Mouse (Mus musculus): ENCODE data around the gene Ptms. TPM values are rescaled to one million over a fixed set of nuclear protein-coding genes. Genes with fewer than 3 reads are reported as not detected.

Gene Ptms
- polyA plus RNA-seq, 2 experiments: 29.7 to 109 TPM

DNA sequence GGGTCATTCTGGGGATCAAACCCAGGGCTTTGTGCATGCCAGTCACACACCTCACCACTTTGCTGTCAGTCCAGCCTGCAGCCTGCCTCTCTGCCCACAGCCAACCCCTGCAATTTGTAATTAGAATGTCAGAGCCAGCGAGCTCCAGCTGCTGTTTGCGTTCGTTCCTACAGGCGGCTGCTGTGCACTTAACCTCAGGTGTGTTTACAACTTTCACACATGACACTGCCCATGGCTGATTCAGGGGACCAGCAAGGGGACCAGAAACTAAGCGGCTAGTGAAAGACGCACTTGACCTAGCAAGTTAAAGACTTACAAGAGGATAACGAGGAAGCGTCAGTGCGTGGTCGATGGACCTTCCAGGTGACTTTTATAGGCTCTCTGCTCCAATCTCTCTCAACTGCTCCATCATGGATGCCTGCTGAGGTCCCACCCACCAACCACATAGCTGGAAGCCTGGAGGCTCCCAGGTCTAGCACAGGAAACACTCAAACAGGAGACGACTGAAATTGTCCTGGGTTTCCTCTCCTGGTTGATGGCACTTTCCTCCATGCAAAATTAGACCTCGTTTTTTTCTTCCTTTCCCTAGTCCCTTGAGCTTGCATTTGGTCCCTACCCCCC is 5.4 kb upstream of the Ptms start:
- no peak for DNase-seq (ENCODE audit: low read depth in 3 of 3, low spot score in 3 of 3)
- no peak overlapping the region for H3K9ac ChIP-seq (replicated peaks)
- H3K4me3 ChIP-seq (ENCODE audit: insufficient read depth in 1 of 2, low read depth in 2 of 2, low read length in 2 of 2): no peak overlapping the region
- H3K27me3 ChIP-seq (ENCODE audit: control insufficient read depth, insufficient read depth, low read length): peaks cover 6% of the 10 kb centered on the region
- H3K36me3 ChIP-seq (replicated peaks; ENCODE audit: control insufficient read depth, insufficient read depth, low read depth): no peaks in the 10 kb centered on the region
- peak overlapping the region; percentile 41 for H3K4me2 ChIP-seq (ENCODE audit: low read depth)
- H3K27ac ChIP-seq: peak overlapping the region; percentile 32
- no peaks in the 10 kb centered on the region for H3K9me3 ChIP-seq (ENCODE audit: control insufficient read depth, low read length)
- no peak for ATAC-seq (ENCODE audit: insufficient read depth)
- H3K4me1 ChIP-seq (replicated peaks; ENCODE audit: control insufficient read depth in 2 of 2, insufficient read depth in 2 of 2, low read length in 1 of 2): peaks cover 2 to 19% of the 10 kb centered on the region in 2 experiments
- WGBS (ENCODE audit: insufficient replicate concordance): 37% methylated on average over 12 of the region's 12 CpGs
- TF ChIP-seq CTCF (IDR thresholded peaks at IDR 0.05; ENCODE audit: low read depth) (no peak), EP300 (IDR thresholded peaks at IDR 0.05; ENCODE audit: low read depth) (no peak)

- Histone ChIP-seq H3K9ac (replicated peaks) (no peak overlapping the region), H3K9me3 (ENCODE audit: control insufficient read depth, low read length) (no peaks in the 10 kb centered on the region), H3K4me3 (ENCODE audit: insufficient read depth in 1 of 2, low read depth in 2 of 2, low read length in 2 of 2) (no peak overlapping the region), H3K27ac (no peak overlapping the region), H3K27me3 (ENCODE audit: control insufficient read depth, insufficient read depth, low read length) (peaks cover 43% of the 10 kb centered on the region), H3K4me2 (ENCODE audit: low read depth) (no peak overlapping the region), H3K36me3 (replicated peaks; ENCODE audit: control insufficient read depth, insufficient read depth, low read depth) (no peaks in the 10 kb centered on the region), H3K4me1 (replicated peaks; ENCODE audit: control insufficient read depth in 2 of 2, insufficient read depth in 2 of 2, low read length in 1 of 2) (peaks cover 0 to 17% of the 10 kb centered on the region in 2 experiments; a peak in 2 of 4 replicates)
- no peak for TF ChIP-seq CTCF (IDR thresholded peaks at IDR 0.05; ENCODE audit: low read depth)
- no peak for TF ChIP-seq EP300 (IDR thresholded peaks at IDR 0.05; ENCODE audit: low read depth)
- no peak for ATAC-seq (ENCODE audit: insufficient read depth)
- DNase-seq (ENCODE audit: low read depth in 3 of 3, low spot score in 3 of 3): no peak
- 25% methylated on average over 4 of the region's 4 CpGs for WGBS (ENCODE audit: insufficient replicate concordance)
Observed at GRCm38 (mm10) chr6:124921539-124921938, 1.6 kb upstream of the Ptms start.

DNA sequence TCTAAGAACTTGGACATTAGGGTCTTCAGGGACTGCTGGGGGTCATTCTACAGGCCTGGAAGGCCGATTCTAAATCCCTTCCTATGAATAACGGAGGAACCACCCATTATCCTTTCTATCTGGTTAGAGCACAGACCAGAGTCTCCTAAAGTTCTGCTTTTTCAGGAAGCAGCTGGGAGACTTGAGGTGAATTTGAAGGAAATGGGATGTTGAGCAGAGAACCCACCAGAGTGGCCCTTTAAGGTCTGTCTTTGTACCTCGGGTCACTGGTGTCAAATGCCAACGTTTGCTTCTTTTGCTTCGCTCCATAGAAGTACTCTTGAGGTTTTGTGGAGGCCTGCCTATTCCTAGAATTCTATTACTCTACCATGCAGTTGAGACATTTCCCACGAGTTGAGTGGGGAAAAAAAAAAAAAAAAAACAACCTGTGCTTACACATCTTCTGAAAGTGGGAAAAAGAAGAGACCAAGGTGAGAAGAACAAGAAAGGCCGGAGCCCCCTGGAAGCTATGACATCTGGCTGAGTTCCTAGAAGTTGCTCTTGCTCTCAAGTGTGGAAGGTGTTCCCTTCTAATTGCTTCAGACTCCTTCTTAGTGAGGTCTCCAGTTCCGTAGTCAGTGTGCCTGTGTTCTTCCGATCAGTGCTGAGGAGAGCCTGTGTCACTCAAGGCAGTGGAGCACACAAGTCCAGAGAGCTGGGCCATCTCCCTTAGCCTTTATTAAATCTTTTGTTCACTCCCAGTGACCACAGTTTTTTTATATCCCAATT is 599 bp upstream of the Ptms start:
- Histone ChIP-seq H3K4me2 (ENCODE audit: low read depth) (0 out of 2 replicates have a peak overlapping the region, but pooled peaks have one; percentile 20), H3K27me3 (ENCODE audit: control insufficient read depth, insufficient read depth, low read length) (peaks cover 53% of the 10 kb centered on the region)

DNA sequence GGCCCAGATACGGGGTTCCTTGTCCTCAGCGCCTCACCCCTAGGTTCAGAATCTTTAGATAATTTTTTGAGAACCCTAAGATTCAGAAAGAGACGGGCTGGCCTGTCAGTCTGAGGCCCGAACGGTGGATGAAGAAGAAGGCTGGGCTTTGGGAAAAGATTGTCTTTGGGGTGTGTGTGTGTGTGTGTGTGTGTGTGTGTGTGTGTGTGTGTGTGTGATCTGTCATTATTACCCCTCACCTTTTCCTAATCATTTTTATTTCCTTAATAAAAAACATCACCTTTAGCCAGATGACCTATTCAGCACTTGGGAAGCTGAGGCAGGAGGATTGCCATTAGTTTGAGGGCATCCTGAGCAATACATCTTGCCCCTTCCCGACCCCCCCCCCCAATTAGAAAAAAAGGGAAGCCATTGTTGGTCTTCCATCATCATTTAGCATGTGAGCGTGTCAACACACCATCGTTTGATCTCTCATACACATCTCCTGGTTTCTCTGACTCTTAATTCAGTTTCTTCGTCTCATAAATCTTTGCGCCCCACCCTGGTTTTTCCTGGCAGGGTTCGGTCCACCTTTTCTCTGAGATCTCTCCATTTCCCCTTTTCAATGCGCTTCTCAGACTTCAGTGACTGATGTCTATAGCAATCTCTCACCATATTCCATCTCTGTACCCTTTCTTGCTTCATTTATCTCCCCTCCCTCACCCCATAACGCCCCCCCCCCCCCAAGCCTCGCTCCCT is 844 bp downstream of the Ptms start:
- TF ChIP-seq CTCF (IDR thresholded peaks at IDR 0.05; ENCODE audit: low read depth) (no peak), EP300 (IDR thresholded peaks at IDR 0.05; ENCODE audit: low read depth) (no peak)
- H3K4me2 ChIP-seq (ENCODE audit: low read depth): peak overlapping the region; percentile 15; the same call in 1 of the 2 replicates
- ATAC-seq (ENCODE audit: insufficient read depth) (no peak), DNase-seq (ENCODE audit: low read depth in 3 of 3, low spot score in 3 of 3) (no peak)
- peaks cover 0 to 6% of the 10 kb centered on the region in 2 experiments; a peak in 2 of 4 replicates for H3K4me1 ChIP-seq (replicated peaks; ENCODE audit: control insufficient read depth in 2 of 2, insufficient read depth in 2 of 2, low read length in 1 of 2)
- H3K9ac ChIP-seq (replicated peaks): no peak overlapping the region
- H3K27ac ChIP-seq: no peak overlapping the region
- WGBS (ENCODE audit: insufficient replicate concordance): 22% methylated on average over 13 of the region's 14 CpGs
- H3K4me3 ChIP-seq (ENCODE audit: insufficient read depth in 1 of 2, low read depth in 2 of 2, low read length in 2 of 2): no peak overlapping the region
- H3K9me3 ChIP-seq (ENCODE audit: control insufficient read depth, low read length): no peaks in the 10 kb centered on the region
- H3K36me3 ChIP-seq (replicated peaks; ENCODE audit: control insufficient read depth, insufficient read depth, low read depth): no peaks in the 10 kb centered on the region
- H3K27me3 ChIP-seq (ENCODE audit: control insufficient read depth, insufficient read depth, low read length): peaks cover 66% of the 10 kb centered on the region

More for the DNA sequence above, 599 bp upstream of the Ptms start:
- Histone ChIP-seq H3K27ac (no peak overlapping the region), H3K4me1 (replicated peaks; ENCODE audit: control insufficient read depth in 2 of 2, insufficient read depth in 2 of 2, low read length in 1 of 2) (peaks cover 0 to 11% of the 10 kb centered on the region in 2 experiments; a peak in 2 of 4 replicates), H3K4me3 (ENCODE audit: insufficient read depth in 1 of 2, low read depth in 2 of 2, low read length in 2 of 2) (no peak overlapping the region), H3K9ac (replicated peaks) (no peak overlapping the region), H3K9me3 (ENCODE audit: control insufficient read depth, low read length) (no peaks in the 10 kb centered on the region), H3K36me3 (replicated peaks; ENCODE audit: control insufficient read depth, insufficient read depth, low read depth) (no peaks in the 10 kb centered on the region)
- no peak for TF ChIP-seq CTCF (IDR thresholded peaks at IDR 0.05; ENCODE audit: low read depth)
- no peak for TF ChIP-seq EP300 (IDR thresholded peaks at IDR 0.05; ENCODE audit: low read depth)
- 31% methylated on average over 9 of the region's 9 CpGs for WGBS (ENCODE audit: insufficient replicate concordance)
- no peak for DNase-seq (ENCODE audit: low read depth in 3 of 3, low spot score in 3 of 3)
- no peak for ATAC-seq (ENCODE audit: insufficient read depth)

Data from liver, embryonic 14.5 days (tissue).